Mouse (Mus musculus): Measurements from ENCODE around the gene Ppp2r5a.

DNA sequence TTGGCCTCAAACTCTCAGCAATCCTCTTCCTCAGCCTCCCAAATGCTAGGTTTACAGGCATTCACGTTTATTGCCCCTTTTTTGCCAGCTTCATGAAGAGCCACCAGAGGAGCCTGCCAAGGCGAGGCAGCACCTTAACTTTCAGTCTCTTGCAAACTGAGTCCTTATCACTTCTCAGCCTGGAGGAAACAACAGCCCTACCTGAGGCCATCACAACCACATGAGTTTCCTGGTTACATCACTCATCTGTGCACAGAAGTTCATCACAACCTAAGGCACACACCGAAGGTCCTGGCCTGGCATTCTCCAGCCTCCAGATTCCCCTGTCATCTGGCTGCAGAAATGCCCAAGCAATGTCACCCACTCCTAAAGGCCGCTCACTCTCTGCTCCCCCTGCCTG is 19.1 kb upstream of the Ppp2r5a start:
- TF ChIP-seq CTCF (IDR thresholded peaks at IDR 0.05; ENCODE audit: extremely low read depth, insufficient read length, insufficient replicate concordance, low read depth, low read length), result no peak
- TF ChIP-seq POLR2A (IDR thresholded peaks at IDR 0.05; ENCODE audit: low read depth, low read length), result no peak
